Mouse (Mus musculus): ENCODE results near the gene 3110009E18Rik.
A peak's percentile ranks its signal among the peaks of the same experiment; 100 is the strongest.

3110009E18Rik gene

GRCm38 (mm10) chr1:120195947-120196346 lies 75.0 kb downstream of the 3110009E18Rik start:
- ATAC-seq (ENCODE audit: low TSS enrichment) = no peak

- peak; percentile 11; the same call in 1 of the 2 replicates for ATAC-seq (ENCODE audit: low TSS enrichment)
Observed at GRCm38 (mm10) chr1:120196724-120197123, 75.7 kb downstream of the 3110009E18Rik start.

GRCm38 (mm10) chr1:120197189-120197588 lies 76.2 kb downstream of the 3110009E18Rik start:
- ATAC-seq (ENCODE audit: low TSS enrichment) = peak; percentile 97

- ATAC-seq (ENCODE audit: low TSS enrichment) = no peak
Observed at GRCm38 (mm10) chr1:120198151-120198550, 77.2 kb downstream of the 3110009E18Rik start.

GRCm38 (mm10) chr1:120198942-120199341 lies 78.0 kb downstream of the 3110009E18Rik start:
- ATAC-seq (ENCODE audit: low TSS enrichment) = no peak

- no peak for ATAC-seq (ENCODE audit: low TSS enrichment)
Observed at GRCm38 (mm10) chr1:120202542-120202941, 81.6 kb downstream of the 3110009E18Rik start.

- ATAC-seq (ENCODE audit: low TSS enrichment) = no peak
Observed at GRCm38 (mm10) chr1:120203836-120204235, 82.8 kb downstream of the 3110009E18Rik start.

- no peak for ATAC-seq (ENCODE audit: low TSS enrichment)
Observed at GRCm38 (mm10) chr1:120204834-120205233, 83.8 kb downstream of the 3110009E18Rik start.

GRCm38 (mm10) chr1:120207568-120207967 lies 86.6 kb downstream of the 3110009E18Rik start:
- ATAC-seq (ENCODE audit: low TSS enrichment) = peak; percentile 89

- no peak for ATAC-seq (ENCODE audit: low TSS enrichment)
Observed at GRCm38 (mm10) chr1:120208502-120209230, 87.7 kb downstream of the 3110009E18Rik start.

- ATAC-seq (ENCODE audit: low TSS enrichment) = no peak
Observed at GRCm38 (mm10) chr1:120220841-120221240, 99.9 kb downstream of the 3110009E18Rik start.

- no peak for ATAC-seq (ENCODE audit: low TSS enrichment)
Observed at GRCm38 (mm10) chr1:120221285-120221684, 100.3 kb downstream of the 3110009E18Rik start.

- ATAC-seq (ENCODE audit: low TSS enrichment) = no peak
Observed at GRCm38 (mm10) chr1:120223613-120224012, 102.6 kb downstream of the 3110009E18Rik start.

- ATAC-seq (ENCODE audit: low TSS enrichment) = no peak
Observed at GRCm38 (mm10) chr1:120229723-120230471, 108.9 kb downstream of the 3110009E18Rik start.

- ATAC-seq (ENCODE audit: low TSS enrichment) = peak; percentile 91
Observed at GRCm38 (mm10) chr1:120231334-120231733, 110.3 kb downstream of the 3110009E18Rik start.

GRCm38 (mm10) chr1:120232170-120232569 lies 111.2 kb downstream of the 3110009E18Rik start:
- no peak for ATAC-seq (ENCODE audit: low TSS enrichment)

GRCm38 (mm10) chr1:120235631-120236215 lies 114.7 kb downstream of the 3110009E18Rik start:
- ATAC-seq (ENCODE audit: low TSS enrichment) = no peak

GRCm38 (mm10) chr1:120236424-120236823 lies 115.4 kb downstream of the 3110009E18Rik start:
- peak; percentile 57; the same call in 1 of the 2 replicates for ATAC-seq (ENCODE audit: low TSS enrichment)

GRCm38 (mm10) chr1:120237068-120237467 lies 116.1 kb downstream of the 3110009E18Rik start:
- no peak for ATAC-seq (ENCODE audit: low TSS enrichment)
